Mouse (Mus musculus): ENCODE results near the gene Ube2d3.

GRCm38 (mm10) chr3:135422232-135422855, 15.6 kb upstream of the Ube2d3 start:
- TF ChIP-seq GATA1 (IDR thresholded peaks at IDR 0.05; ENCODE audit: borderline replicate concordance, low read length) (no peak), FLI1 (IDR thresholded peaks at IDR 0.05; ENCODE audit: low read length) (no peak)

Data from megakaryocyte, embryonic 14.5 days (primary cell).